Mouse (Mus musculus): ENCODE data around the gene Rrn3. TPM values are rescaled to one million over a fixed set of nuclear protein-coding genes. Genes with fewer than 3 reads are reported as not detected.
A peak's percentile ranks its signal among the peaks of the same experiment; 100 is the strongest.
"Not testable (repeated sequence)": the region's sequence is repeated elsewhere in the genome, so short reads cannot be mapped to it uniquely, and the experiment has no call there.

The Rrn3 gene
- total and polyA plus RNA-seq, 3 experiments, result 60.0 to 92.8 TPM; not detected in 1

GRCm38 (mm10) chr16:13772051-13772450 lies 8.5 kb upstream of the Rrn3 start:
- not testable (repeated sequence) for H3K4me1 ChIP-seq (ENCODE audit: control insufficient read depth in 1 of 2, insufficient read depth in 2 of 2, low read length in 2 of 2); DNase-seq (ENCODE audit: low read depth, low spot score); H3K9ac ChIP-seq (ENCODE audit: control insufficient read depth, low read depth, low read length, poor library complexity, severe bottlenecking); H3K27ac ChIP-seq (ENCODE audit: control insufficient read depth, low read depth, low read length); H3K4me3 ChIP-seq (ENCODE audit: control insufficient read depth in 1 of 2, insufficient read depth in 1 of 2, low read depth in 2 of 2, low read length in 2 of 2); H3K36me3 ChIP-seq (ENCODE audit: control insufficient read depth in 1 of 2, insufficient read depth in 2 of 2, low read length in 2 of 2); H3K27me3 ChIP-seq (ENCODE audit: control insufficient read depth in 1 of 2, insufficient read depth in 2 of 2, low read length in 2 of 2); H3K79me2 ChIP-seq (ENCODE audit: control insufficient read depth, insufficient read depth, low read length, poor library complexity); H3K9me3 ChIP-seq (replicated peaks; ENCODE audit: insufficient read depth, low read length)

DNA sequence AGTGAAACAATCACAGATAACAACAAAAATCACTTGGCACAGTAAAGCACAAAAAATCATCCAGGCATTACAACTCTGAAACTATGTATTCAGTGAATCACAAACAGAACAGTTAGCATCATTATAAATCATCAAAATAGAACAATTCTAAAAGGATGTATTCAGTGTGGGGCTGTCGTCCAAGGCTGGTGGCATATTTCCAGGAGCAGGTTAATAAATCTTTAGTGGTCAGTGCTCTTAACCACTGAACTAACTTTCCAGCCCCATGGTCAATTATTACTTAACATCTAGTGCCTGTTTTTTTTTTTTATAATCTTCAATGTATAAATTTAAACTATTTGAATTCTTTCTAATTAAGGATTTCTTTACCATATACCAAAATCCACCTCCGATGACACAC lies 6.5 kb upstream of the Rrn3 start:
- H3K9me3 ChIP-seq (replicated peaks; ENCODE audit: insufficient read depth, low read length); H3K4me1 ChIP-seq (ENCODE audit: control insufficient read depth in 1 of 2, insufficient read depth in 2 of 2, low read length in 2 of 2); H3K27ac ChIP-seq (ENCODE audit: control insufficient read depth, low read depth, low read length); H3K9ac ChIP-seq (ENCODE audit: control insufficient read depth, low read depth, low read length, poor library complexity, severe bottlenecking); H3K27me3 ChIP-seq (ENCODE audit: control insufficient read depth in 1 of 2, insufficient read depth in 2 of 2, low read length in 2 of 2); H3K79me2 ChIP-seq (ENCODE audit: control insufficient read depth, insufficient read depth, low read length, poor library complexity); H3K36me3 ChIP-seq (ENCODE audit: control insufficient read depth in 1 of 2, insufficient read depth in 2 of 2, low read length in 2 of 2); DNase-seq (ENCODE audit: low read depth, low spot score); H3K4me3 ChIP-seq (ENCODE audit: control insufficient read depth in 1 of 2, insufficient read depth in 1 of 2, low read depth in 2 of 2, low read length in 2 of 2): not testable (repeated sequence)

DNA sequence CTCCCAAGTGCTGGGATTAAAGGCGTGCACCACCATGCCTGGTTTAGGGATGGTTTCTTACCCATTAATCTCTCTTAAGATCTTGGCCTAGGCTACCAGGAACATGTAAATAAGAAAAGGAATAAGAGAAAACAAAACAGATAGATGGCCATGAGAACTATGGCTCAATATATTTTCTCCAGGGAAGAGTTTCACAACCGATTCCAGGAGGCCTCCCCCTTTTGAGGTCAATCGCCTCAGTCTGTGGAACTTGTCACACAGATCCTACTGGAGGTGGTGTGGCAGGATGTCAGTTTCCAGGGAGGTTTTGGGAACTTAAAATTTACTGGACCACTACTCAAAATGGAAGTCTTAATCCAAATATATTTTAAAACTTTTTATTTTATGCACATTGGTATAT lies 5.9 kb upstream of the Rrn3 start:
- not testable (repeated sequence) for H3K9me3 ChIP-seq (replicated peaks; ENCODE audit: insufficient read depth, low read length); H3K36me3 ChIP-seq (ENCODE audit: control insufficient read depth in 1 of 2, insufficient read depth in 2 of 2, low read length in 2 of 2); H3K4me1 ChIP-seq (ENCODE audit: control insufficient read depth in 1 of 2, insufficient read depth in 2 of 2, low read length in 2 of 2); H3K79me2 ChIP-seq (ENCODE audit: control insufficient read depth, insufficient read depth, low read length, poor library complexity); H3K9ac ChIP-seq (ENCODE audit: control insufficient read depth, low read depth, low read length, poor library complexity, severe bottlenecking); H3K27me3 ChIP-seq (ENCODE audit: control insufficient read depth in 1 of 2, insufficient read depth in 2 of 2, low read length in 2 of 2); H3K4me3 ChIP-seq (ENCODE audit: control insufficient read depth in 1 of 2, insufficient read depth in 1 of 2, low read depth in 2 of 2, low read length in 2 of 2); DNase-seq (ENCODE audit: low read depth, low spot score); H3K27ac ChIP-seq (ENCODE audit: control insufficient read depth, low read depth, low read length)

DNA sequence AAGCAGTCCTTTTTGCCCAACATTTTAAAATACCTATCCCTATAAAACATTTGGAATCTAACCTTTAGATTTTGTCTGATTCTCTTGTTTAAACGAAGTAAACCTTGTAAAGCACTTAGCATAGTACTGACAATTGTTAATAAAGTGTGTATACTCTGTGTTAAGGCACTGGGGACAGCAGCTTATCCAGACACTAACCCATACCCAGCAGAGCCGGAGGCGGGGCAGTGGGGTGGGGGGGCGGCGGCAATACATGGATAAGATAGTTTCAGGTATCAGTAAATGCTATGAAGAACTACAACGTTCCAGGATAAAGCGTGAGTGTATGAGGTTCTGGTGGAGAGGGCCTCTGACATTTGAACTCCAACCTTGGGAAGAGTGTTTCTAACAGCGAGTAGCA lies 708 bp downstream of the Rrn3 start:
- peaks cover 24% of the 10 kb centered on the region for H3K79me2 ChIP-seq (ENCODE audit: control insufficient read depth, insufficient read depth, low read length, poor library complexity)
- H3K27me3 ChIP-seq (ENCODE audit: control insufficient read depth in 1 of 2, insufficient read depth in 2 of 2, low read length in 2 of 2), result no peaks in the 10 kb centered on the region
- DNase-seq (ENCODE audit: low read depth, low spot score), result peak; percentile 55
- peak overlapping the region; percentile 77 for H3K9ac ChIP-seq (ENCODE audit: control insufficient read depth, low read depth, low read length, poor library complexity, severe bottlenecking)
- peaks cover 8 to 13% of the 10 kb centered on the region in 2 experiments for H3K36me3 ChIP-seq (ENCODE audit: control insufficient read depth in 1 of 2, insufficient read depth in 2 of 2, low read length in 2 of 2)
- no peaks in the 10 kb centered on the region for H3K9me3 ChIP-seq (replicated peaks; ENCODE audit: insufficient read depth, low read length)
- no peak overlapping the region for H3K27ac ChIP-seq (ENCODE audit: control insufficient read depth, low read depth, low read length)
- peaks cover 0 to 15% of the 10 kb centered on the region in 2 experiments; a peak in 2 of 4 replicates for H3K4me1 ChIP-seq (ENCODE audit: control insufficient read depth in 1 of 2, insufficient read depth in 2 of 2, low read length in 2 of 2)
- H3K4me3 ChIP-seq (ENCODE audit: control insufficient read depth in 1 of 2, insufficient read depth in 1 of 2, low read depth in 2 of 2, low read length in 2 of 2), result peak overlapping the region; percentile 58 to 93
- TF ChIP-seq EP300 (IDR thresholded peaks at IDR 0.05; ENCODE audit: low read depth in 1 of 2, low read length in 2 of 2), result no peak
- TF ChIP-seq MAFK (IDR thresholded peaks at IDR 0.05; ENCODE audit: borderline replicate concordance, low read depth, low read length), result no peak
- TF ChIP-seq HCFC1 (IDR thresholded peaks at IDR 0.05; ENCODE audit: low read depth, low read length), result no peak
- no peak for TF ChIP-seq MAZ (IDR thresholded peaks at IDR 0.05; ENCODE audit: low read depth, low read length)
- no peak for TF ChIP-seq UBTF (IDR thresholded peaks at IDR 0.05; ENCODE audit: borderline replicate concordance, insufficient read depth, low read depth, low read length)
- no peak for TF ChIP-seq JUND (IDR thresholded peaks at IDR 0.05; ENCODE audit: low read depth, low read length)
- no peak for TF ChIP-seq POLR2AphosphoS5 (IDR thresholded peaks at IDR 0.05; ENCODE audit: borderline replicate concordance, low read depth, low read length)
- no peak for TF ChIP-seq ZKSCAN1 (IDR thresholded peaks at IDR 0.05; ENCODE audit: low read depth, low read length)
- TF ChIP-seq NELFE (IDR thresholded peaks at IDR 0.05; ENCODE audit: low read depth, low read length), result no peak
- TF ChIP-seq TAL1 (IDR thresholded peaks at IDR 0.05; ENCODE audit: low read length), result no peak
- TF ChIP-seq ELF1 (IDR thresholded peaks at IDR 0.05; ENCODE audit: low read depth, low read length), result no peak
- no peak for TF ChIP-seq MXI1 (IDR thresholded peaks at IDR 0.05; ENCODE audit: low read depth, low read length)
- TF ChIP-seq MEF2A (IDR thresholded peaks at IDR 0.05; ENCODE audit: extremely low read depth, insufficient replicate concordance, low read depth, low read length, poor library complexity, severe bottlenecking), result no peak
- no peak for TF ChIP-seq ZC3H11A (IDR thresholded peaks at IDR 0.05; ENCODE audit: low read depth, low read length)
